Mouse (Mus musculus) spleen, adult 2 months (tissue): ENCODE results near the gene Tns1. TPM values are rescaled to one million over a fixed set of nuclear protein-coding genes. Genes with fewer than 3 reads are reported as not detected.

Experiments
- DNase-seq, 2 experiments: peaks; one replicate each; pipeline versions ENCODE4 v3.0.0 to v3.0.0-alpha.2; 2012 to 2021; ENCODE audit warnings: low spot score in 2 of 2, low read depth in 1 of 2
- H3K27ac ChIP-seq: fragments of 200-500 bp; 2 replicates; pipeline ENCODE4 v1.5.1; 2012; ENCODE audit warnings: low read length, inconsistent platforms; ENCODE audit not compliant: insufficient read depth
- H3K27me3 ChIP-seq: fragments of 200-500 bp; 2 replicates; pipeline ENCODE4 v1.6.1; 2012; ENCODE audit warnings: mild to moderate bottlenecking, moderate library complexity, low read length, inconsistent platforms; ENCODE audit not compliant: control insufficient read depth, insufficient read depth
- H3K36me3 ChIP-seq: fragments of 200-500 bp; 2 replicates; pipeline ENCODE4 v1.6.1; 2012; ENCODE audit warnings: mild to moderate bottlenecking, low read length, inconsistent platforms; ENCODE audit not compliant: control insufficient read depth, insufficient read depth
- H3K4me1 ChIP-seq: fragments of 200-500 bp; 2 replicates; pipeline ENCODE4 v1.6.1; 2011; ENCODE audit warnings: inconsistent platforms; ENCODE audit not compliant: control insufficient read depth, insufficient read depth, insufficient read length
- H3K4me3 ChIP-seq: fragments of 200-500 bp; 2 replicates; pipeline ENCODE4 v1.5.1; 2011; ENCODE audit warnings: mild to moderate bottlenecking, inconsistent platforms; ENCODE audit not compliant: insufficient read depth, insufficient read length; ENCODE audit errors: extremely low read depth
- CTCF ChIP-seq: fragments of 200-500 bp; IDR thresholded peaks from 2 replicates; pipeline ENCODE4 v1.5.1; 2011; ENCODE audit warnings: mild to moderate bottlenecking, inconsistent platforms; ENCODE audit not compliant: insufficient read depth, insufficient read length, insufficient replicate concordance; ENCODE audit errors: extremely low read depth
- POLR2A ChIP-seq: fragments of 200-500 bp; IDR thresholded peaks from 2 replicates; pipeline ENCODE4 v1.6.1; 2011; ENCODE audit warnings: low read depth, low read length, inconsistent platforms
- WGBS: fragments of 180-500 bp; shearing (Covaris S2); methylation state at CpG from one replicate; pipeline ENCODE4 v1.1.7; 2018; 5-methylcytosine and 5-hydroxymethylcytosine counted together
- polyA plus RNA-seq: library from polyadenylated mRNA; depleted of rRNA; stranded (reverse); fragments of >200 nt; gene quantifications from 2 replicates; pipeline ENCODE4 v1.2.3, GENCODE M21; 2012

The Tns1 gene
- polyA plus RNA-seq, 1 experiment = 80.4 TPM

- WGBS = 86% methylated on average over 15 of the region's 15 CpGs
- no peak overlapping the region for H3K27ac ChIP-seq
These were observed 176.5 kb downstream of the Tns1 start for GRCm38 (mm10) chr1:73947525-73948304.

DNA sequence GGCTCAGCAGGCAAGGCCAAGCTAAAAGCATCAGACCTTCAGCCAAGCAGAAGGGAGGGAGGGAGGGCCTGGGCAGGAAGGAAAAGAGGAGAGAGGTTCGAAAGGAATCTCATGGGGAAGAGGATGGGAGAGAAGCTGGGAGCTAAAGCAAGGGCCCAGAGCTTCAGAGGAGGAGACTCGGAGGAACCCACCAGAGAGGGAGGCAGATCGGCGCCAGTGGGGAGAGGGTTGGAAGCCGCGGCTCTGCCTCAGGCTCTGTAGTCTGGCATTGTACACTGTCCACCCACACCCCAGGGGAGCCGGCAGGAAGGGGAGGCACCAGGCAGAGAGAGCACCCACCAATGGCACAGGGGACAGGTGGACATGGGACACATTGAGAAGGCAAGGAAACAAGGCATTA, 177.5 kb downstream of the Tns1 start:
- H3K36me3 ChIP-seq = no peaks in the 10 kb centered on the region
- H3K4me1 ChIP-seq = no peaks in the 10 kb centered on the region
- no peak overlapping the region for H3K27ac ChIP-seq
- TF ChIP-seq POLR2A (no peak), CTCF (no peak)
- 79% methylated on average over 7 of the region's 7 CpGs for WGBS
- DNase-seq = no peak
- no peak overlapping the region for H3K4me3 ChIP-seq
- no peaks in the 10 kb centered on the region for H3K27me3 ChIP-seq

More at GRCm38 (mm10) chr1:73947525-73948304, 176.5 kb downstream of the Tns1 start:
- H3K4me3 ChIP-seq = no peak overlapping the region
- H3K36me3 ChIP-seq = no peaks in the 10 kb centered on the region
- no peaks in the 10 kb centered on the region for H3K27me3 ChIP-seq
- DNase-seq = no peak
- no peak for TF ChIP-seq CTCF
- no peak for TF ChIP-seq POLR2A
- no peaks in the 10 kb centered on the region for H3K4me1 ChIP-seq

GRCm38 (mm10) chr1:73944393-73944792, 179.9 kb downstream of the Tns1 start:
- no peak for TF ChIP-seq CTCF
- TF ChIP-seq POLR2A = no peak
- Histone ChIP-seq H3K4me1 (peaks cover 8% of the 10 kb centered on the region; the same call in 1 of the 2 replicates), H3K36me3 (no peaks in the 10 kb centered on the region), H3K27me3 (no peaks in the 10 kb centered on the region), H3K27ac (no peak overlapping the region), H3K4me3 (no peak overlapping the region)
- no peak for DNase-seq
- WGBS = 87% methylated on average over 3 of the region's 3 CpGs

- H3K27me3 ChIP-seq = no peaks in the 10 kb centered on the region
- peaks cover 8% of the 10 kb centered on the region; the same call in 1 of the 2 replicates for H3K4me1 ChIP-seq
- WGBS = 90% methylated on average over 9 of the region's 9 CpGs
- TF ChIP-seq CTCF = no peak
- no peak overlapping the region for H3K4me3 ChIP-seq
- DNase-seq = no peak
- no peaks in the 10 kb centered on the region for H3K36me3 ChIP-seq
- H3K27ac ChIP-seq = no peak overlapping the region
These were observed 180.5 kb downstream of the Tns1 start for GRCm38 (mm10) chr1:73943667-73944289.

GRCm38 (mm10) chr1:73943255-73943654, 181.0 kb downstream of the Tns1 start:
- no peak overlapping the region for H3K27ac ChIP-seq
- TF ChIP-seq POLR2A = no peak
- no peak for TF ChIP-seq CTCF
- DNase-seq = no peak
- WGBS = 97% methylated on average over 5 of the region's 5 CpGs
- no peak overlapping the region for H3K4me3 ChIP-seq
- H3K4me1 ChIP-seq = peaks cover 8% of the 10 kb centered on the region; the same call in 1 of the 2 replicates
- H3K36me3 ChIP-seq = no peaks in the 10 kb centered on the region
- H3K27me3 ChIP-seq = no peaks in the 10 kb centered on the region

DNA sequence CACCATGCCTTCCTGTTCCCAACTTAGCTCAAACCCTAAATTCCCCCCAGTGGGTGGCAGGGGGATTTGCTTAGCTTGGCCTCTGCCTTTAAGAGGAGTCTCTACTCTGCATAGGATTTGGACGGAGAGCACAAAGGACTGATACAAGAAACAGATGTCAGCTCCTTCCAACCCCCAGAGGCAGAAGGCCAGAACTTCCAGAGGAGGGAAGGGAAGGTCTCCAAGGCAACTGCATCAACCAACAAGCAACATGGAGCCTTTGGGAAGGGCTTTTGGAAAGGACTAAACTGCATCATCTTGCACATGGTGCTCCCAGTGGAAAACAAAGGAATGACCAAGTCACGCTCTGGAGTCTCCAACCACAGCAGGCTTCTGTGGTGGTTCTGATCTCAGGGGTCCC, 182.0 kb downstream of the Tns1 start:
- 90% methylated on average over 2 of the region's 2 CpGs for WGBS
- DNase-seq = no peak
- Histone ChIP-seq H3K4me3 (no peak overlapping the region), H3K27ac (no peak overlapping the region), H3K27me3 (no peaks in the 10 kb centered on the region), H3K36me3 (no peaks in the 10 kb centered on the region), H3K4me1 (peaks cover 9% of the 10 kb centered on the region; the same call in 1 of the 2 replicates)
- no peak for TF ChIP-seq POLR2A

GRCm38 (mm10) chr1:73941697-73942096, 182.6 kb downstream of the Tns1 start:
- no peaks in the 10 kb centered on the region for H3K36me3 ChIP-seq
- no peak overlapping the region for H3K4me3 ChIP-seq
- DNase-seq = no peak
- H3K27ac ChIP-seq = no peak overlapping the region
- WGBS = 94% methylated on average over 9 of the region's 9 CpGs
- H3K27me3 ChIP-seq = no peaks in the 10 kb centered on the region
- TF ChIP-seq POLR2A (no peak), CTCF (no peak)
- peaks cover 13% of the 10 kb centered on the region; the same call in 1 of the 2 replicates for H3K4me1 ChIP-seq
